Mouse (Mus musculus) erythroblast, adult 5-6 weeks (primary cell): ENCODE data around the gene Cks2. TPM values are rescaled to one million over a fixed set of nuclear protein-coding genes. Genes with fewer than 3 reads are reported as not detected.

Experiments
- ATAC-seq: replicated peaks from 2 replicates; pipeline ENCODE4 v1.8.0; 2016; ENCODE audit warnings: moderate number of reproducible peaks, mild to moderate bottlenecking, moderate TSS enrichment, inconsistent platforms; ENCODE audit not compliant: poor library complexity, low FRiP score, severe bottlenecking
- total RNA-seq, 2 experiments: library from RNA; stranded (forward) in 1 of 2; stranded (reverse) in 1 of 2; fragments of 150-400 nt in 1 of 2; fragments of 200-764, 138-1000 nt in 1 of 2; gene quantifications; 2 replicates each; pipeline versions ENCODE4 v1.2.3 to v1.2.4; 2015 to 2017; ENCODE audit warnings: low replicate concordance in 2 of 2

Cks2 gene
- total RNA-seq (2015; ENCODE audit: low replicate concordance) (133 and 189 TPM in 2 replicates), total RNA-seq (2017; ENCODE audit: low replicate concordance) (54.9 and 108 TPM in 2 replicates)

DNA sequence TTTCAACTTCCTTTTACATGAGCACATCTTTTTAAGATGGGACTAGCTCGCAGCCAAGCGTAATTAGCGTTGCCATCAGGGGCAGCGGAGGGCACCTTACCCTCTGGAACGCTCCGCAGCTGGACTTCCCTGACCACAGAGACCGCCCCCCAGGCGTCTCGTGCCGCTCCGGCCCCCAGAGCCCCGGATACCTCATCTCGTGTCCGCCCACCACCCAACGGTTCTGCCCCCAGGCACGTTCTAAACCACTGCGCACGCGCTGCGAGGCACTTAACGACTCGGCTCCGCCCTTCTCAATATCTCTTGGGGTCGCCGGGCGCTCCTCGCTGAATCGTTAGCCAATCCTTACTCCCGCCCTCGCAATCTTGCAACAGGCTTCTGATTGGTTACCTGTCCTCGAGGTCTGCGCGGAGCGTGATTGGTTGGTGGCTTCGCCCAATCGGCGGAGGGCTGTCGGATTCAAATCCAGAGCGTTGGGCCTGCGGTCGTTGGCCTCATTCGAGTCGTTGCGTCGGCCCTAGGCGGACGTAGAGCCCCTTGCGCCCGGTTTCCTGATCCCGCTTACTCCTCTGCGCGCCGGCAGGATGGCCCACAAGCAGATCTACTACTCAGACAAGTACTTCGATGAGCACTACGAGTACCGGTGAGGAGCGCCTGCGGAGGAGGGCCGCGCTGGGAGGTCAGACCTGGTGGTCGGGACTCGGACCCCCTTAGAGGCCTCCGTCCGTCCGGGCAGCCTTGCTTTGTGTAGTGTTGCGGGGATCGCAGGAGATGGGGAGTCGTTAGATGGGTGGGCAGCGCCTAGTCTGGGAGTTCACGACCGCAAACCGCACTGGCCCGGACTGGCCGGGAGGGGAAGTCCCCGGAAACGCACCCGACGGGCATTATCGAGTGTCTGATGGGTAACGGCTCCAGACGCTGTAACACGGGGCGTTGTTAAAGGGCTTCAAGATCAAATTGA is at the start of gene Cks2:
Gene Cks2, plus strand, starts transcription at position 404 of the 961 bp plus-strand sequence.
- ATAC-seq = peak; percentile 93

DNA sequence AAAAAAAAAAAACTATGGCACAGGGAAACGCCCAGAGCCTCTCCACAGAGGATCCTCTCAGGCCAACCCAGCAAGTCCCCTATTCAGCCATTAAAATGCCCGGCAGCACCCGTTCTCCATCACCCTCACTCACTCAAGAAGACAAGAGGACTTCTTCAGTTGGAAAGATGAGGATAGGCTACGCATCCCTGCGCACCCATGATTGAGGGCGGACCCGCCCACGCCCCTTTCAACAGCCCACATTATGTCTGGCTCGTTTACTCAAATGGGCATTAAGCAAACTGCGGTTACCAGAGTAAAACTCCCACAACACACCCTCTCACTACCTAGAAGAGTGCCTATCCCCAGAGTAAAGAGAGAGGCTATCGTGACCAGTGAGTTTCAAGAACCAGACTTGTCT is 49.6 kb upstream of the Cks2 start:
- ATAC-seq = no peak

DNA sequence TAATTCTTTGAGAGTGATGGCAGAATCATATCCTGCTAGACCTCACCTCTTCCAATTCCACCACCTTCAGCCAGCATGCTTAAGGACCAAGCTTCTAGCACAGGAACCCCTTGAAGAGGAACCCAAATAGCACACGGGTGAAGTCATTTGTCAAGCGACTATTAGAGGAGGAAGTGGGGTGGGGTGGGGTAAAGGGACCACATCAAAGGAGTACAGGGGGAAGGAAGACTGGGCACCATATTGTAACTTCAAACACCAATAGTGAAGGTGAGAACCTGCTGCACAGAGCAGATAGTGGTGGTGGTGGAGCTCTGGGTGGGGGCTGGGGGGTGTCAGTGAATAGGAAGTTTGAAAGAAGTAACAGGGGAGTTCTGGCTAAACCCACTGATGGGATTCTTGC is 47.0 kb upstream of the Cks2 start:
- ATAC-seq = no peak

- ATAC-seq = no peak
Measured at GRCm38 (mm10) chr13:51600169-51600568, 44.9 kb upstream of the Cks2 start.

GRCm38 (mm10) chr13:51602764-51603163 is 42.3 kb upstream of the Cks2 start:
- ATAC-seq = no peak

GRCm38 (mm10) chr13:51603221-51603893 is 41.7 kb upstream of the Cks2 start:
- no peak for ATAC-seq

DNA sequence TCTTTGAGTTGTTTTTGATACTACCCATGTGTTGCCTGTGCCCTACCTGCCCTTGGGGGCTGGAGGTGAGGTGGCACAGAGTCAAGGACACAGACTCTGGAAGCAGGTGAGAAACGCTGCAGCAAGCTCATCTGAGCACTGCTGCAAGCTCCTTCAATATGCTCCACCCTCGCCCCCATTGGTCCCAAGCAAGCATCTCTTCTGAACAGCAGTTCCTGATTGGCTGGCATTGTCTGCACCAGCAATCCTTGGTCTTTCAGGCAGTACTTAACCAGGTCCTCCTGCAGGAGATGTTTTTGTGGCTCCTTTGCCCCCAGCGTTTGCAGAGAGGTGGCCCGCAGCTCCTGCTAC is 41.2 kb upstream of the Cks2 start:
- no peak for ATAC-seq

GRCm38 (mm10) chr13:51609231-51609630 is 35.8 kb upstream of the Cks2 start:
- ATAC-seq = no peak

DNA sequence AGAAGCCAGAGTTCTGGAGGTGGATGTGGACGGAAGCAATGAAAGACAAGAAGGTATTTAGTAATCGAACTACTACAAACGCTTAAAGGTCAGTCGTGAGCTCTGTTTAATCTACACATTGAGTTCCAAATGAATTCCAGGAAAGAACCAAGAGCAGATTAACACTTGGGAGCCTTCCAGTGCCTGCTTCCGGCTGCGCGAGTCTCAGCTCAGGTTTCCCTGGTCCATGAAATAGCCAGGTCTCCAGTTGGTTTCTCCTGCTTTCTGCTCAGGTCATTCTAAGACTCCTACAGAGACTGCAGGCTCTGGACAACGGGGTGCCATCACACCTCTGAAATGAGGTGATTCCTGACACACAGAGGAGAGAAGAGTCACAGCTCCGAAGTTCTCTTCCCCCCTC is 34.0 kb upstream of the Cks2 start:
- no peak for ATAC-seq

DNA sequence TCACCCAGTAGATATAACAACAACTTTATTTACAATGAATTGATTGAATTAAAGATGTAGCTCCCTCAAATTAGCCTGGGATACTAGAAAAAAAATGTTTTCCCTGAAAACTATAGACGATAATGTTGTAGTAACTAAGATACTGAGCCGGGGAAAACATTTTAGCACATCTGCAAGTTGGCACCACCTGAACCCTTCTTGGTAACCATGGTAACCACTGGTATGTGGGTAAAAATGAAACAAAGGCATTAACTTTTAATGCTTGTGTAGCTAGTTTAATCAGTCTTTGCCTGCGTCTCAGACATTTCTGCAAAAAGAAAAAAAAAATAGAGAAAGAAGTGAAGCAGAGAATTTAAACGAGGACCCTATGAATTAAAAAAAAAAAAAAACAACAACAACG is 33.5 kb upstream of the Cks2 start:
- ATAC-seq = no peak

DNA sequence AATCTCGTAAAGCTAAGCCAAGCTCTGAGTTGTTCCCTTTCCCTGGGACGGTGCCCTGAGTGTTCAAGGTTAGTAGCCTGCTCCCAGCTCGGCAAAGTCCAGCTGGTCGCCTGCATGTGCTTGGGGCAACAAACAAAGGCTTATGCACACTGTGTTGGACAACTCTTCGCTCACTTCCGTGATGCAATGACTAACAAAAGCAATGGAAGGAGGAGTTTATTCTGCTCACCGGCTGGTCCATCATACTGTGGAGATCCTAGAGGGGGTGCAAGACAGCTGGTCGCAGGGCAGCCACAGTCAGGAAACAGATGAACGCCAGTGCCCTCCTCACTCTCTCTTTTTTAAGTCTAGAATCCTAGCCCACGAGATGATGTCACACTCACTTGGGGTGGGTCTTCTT is 29.2 kb upstream of the Cks2 start:
- no peak for ATAC-seq

DNA sequence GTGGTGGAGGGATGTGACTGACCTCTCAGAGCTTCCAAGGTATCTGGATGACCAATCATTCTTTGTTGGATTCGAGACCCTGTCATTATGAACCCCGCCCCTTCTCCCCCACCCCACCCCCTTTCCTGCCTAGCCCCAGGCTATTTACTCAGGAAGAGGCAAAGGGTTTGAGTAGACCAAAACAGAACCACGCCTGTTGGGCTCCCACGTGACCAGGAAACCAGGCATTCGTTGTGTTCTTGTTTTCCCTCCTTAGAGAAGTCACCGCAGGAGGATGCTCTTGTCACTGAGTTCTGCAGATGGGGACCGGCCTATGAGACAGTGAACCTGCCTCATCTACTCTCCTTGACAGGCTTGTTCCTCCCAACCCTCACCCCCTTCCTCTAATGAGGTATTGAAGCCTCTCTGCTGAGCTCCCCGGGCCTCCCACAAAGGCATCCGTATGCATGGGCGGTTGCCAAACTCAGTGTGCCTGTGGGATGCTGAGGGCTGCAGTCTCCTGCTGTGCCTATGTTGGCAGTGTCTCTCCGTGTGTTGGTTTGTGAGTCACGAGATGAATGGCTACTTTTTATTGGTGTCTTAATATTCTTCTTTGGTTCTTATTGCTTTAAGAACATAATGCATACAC is 28.5 kb upstream of the Cks2 start:
- no peak for ATAC-seq

GRCm38 (mm10) chr13:51617306-51617705 is 27.7 kb upstream of the Cks2 start:
- ATAC-seq = no peak

- 0 out of 2 replicates have a peak, but pooled peaks have one; percentile 39 for ATAC-seq
Measured at GRCm38 (mm10) chr13:51617861-51618260, 27.2 kb upstream of the Cks2 start.

- ATAC-seq = no peak
Measured at GRCm38 (mm10) chr13:51618602-51619001, 26.4 kb upstream of the Cks2 start.

- no peak for ATAC-seq
Measured at GRCm38 (mm10) chr13:51622626-51623025, 22.4 kb upstream of the Cks2 start.

DNA sequence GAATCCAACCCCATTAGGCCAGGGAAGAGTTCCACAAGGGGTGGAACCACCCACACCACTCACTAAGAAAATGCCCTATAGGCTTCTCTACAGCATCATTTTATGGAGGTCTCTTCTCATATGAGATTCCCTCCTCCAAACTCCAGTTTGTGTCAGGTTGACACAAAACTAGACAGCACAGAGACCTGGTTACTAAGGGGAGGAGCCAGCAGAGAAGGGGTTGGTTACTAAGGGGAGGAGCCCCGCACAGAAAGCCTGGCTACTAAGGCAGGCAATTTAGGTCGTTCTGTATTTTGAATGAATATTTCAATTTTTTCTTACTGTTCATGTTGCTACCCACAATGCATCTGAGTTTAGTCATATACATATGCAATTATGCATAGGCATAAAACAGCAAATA is 21.4 kb upstream of the Cks2 start:
- no peak for ATAC-seq

GRCm38 (mm10) chr13:51628273-51628848 is 16.7 kb upstream of the Cks2 start:
- ATAC-seq = no peak

GRCm38 (mm10) chr13:51631354-51631992 is 13.6 kb upstream of the Cks2 start:
- no peak; the same call in 1 of the 2 replicates for ATAC-seq
